Mouse (Mus musculus) lung, embryonic 14.5 days (tissue): Measurements from ENCODE around the gene Ctnna2. TPM values are rescaled to one million over a fixed set of nuclear protein-coding genes. Genes with fewer than 3 reads are reported as not detected.

Experiments
- ATAC-seq: fragments of 200-750 bp; cut with Nextera tagmentation; 2 replicates; pipeline ENCODE4 v1.8.0; 2017; ENCODE audit warnings: mild to moderate bottlenecking, moderate TSS enrichment, moderate library complexity; ENCODE audit not compliant: insufficient read depth
- DNase-seq: peaks from one replicate; pipeline ENCODE4 v3.0.0-alpha.2; 2015
- H3K27ac ChIP-seq: fragments of 300-500 bp; sonication (generic); 2 replicates; pipeline ENCODE4 v1.5.1; 2014; ENCODE audit warnings: low read depth, mild to moderate bottlenecking, moderate library complexity
- H3K27me3 ChIP-seq: fragments of 300-500 bp; sonication (generic); 2 replicates; pipeline ENCODE4 v1.6.1; 2014; ENCODE audit warnings: low read length, control low read depth; ENCODE audit not compliant: insufficient read depth
- H3K36me3 ChIP-seq: fragments of 300-500 bp; sonication (generic); 2 replicates; pipeline ENCODE4 v1.6.1; 2014; ENCODE audit warnings: control low read depth; ENCODE audit not compliant: insufficient read depth
- H3K4me1 ChIP-seq: fragments of 300-500 bp; sonication (generic); 2 replicates; pipeline ENCODE4 v1.6.1; 2014; ENCODE audit warnings: antibody characterized with exemption, control low read depth; ENCODE audit not compliant: insufficient read depth
- H3K4me2 ChIP-seq: fragments of 300-500 bp; sonication (generic); 2 replicates; pipeline ENCODE4 v1.6.1; 2014; ENCODE audit warnings: mild to moderate bottlenecking
- H3K4me3 ChIP-seq: fragments of 300-500 bp; sonication (generic); 2 replicates; pipeline ENCODE4 v1.5.1; 2014; ENCODE audit warnings: low read depth, low read length
- H3K9ac ChIP-seq: fragments of 300-500 bp; sonication (generic); 2 replicates; pipeline ENCODE4 v1.6.1; 2014
- H3K9me3 ChIP-seq: fragments of 300-500 bp; sonication (generic); 2 replicates; pipeline ENCODE4 v1.6.1; 2016; ENCODE audit warnings: low read depth, low read length, control low read depth
- CTCF ChIP-seq: IDR thresholded peaks from 2 replicates; pipeline ENCODE4 v1.5.1; 2016; ENCODE audit warnings: antibody characterized with exemption, low read depth
- WGBS: fragments of 180-500 bp; shearing (Covaris S2); extraction: QIAGEN DNeasy Blood & Tissue Kit; methylation state at CpG from one replicate; pipeline ENCODE4 v1.1.7; 2014; 5-methylcytosine and 5-hydroxymethylcytosine counted together
- polyA plus RNA-seq: library from polyadenylated mRNA; unstranded; fragments of >200 nt; fragmentation: Nextera tagmentation; extraction: Ambion mirVana; gene quantifications from 2 replicates; pipeline ENCODE4 v1.2.1, GENCODE M21; 2014

Ctnna2 gene
- polyA plus RNA-seq, 1 experiment from 2014 or later = 4.4 TPM

DNA sequence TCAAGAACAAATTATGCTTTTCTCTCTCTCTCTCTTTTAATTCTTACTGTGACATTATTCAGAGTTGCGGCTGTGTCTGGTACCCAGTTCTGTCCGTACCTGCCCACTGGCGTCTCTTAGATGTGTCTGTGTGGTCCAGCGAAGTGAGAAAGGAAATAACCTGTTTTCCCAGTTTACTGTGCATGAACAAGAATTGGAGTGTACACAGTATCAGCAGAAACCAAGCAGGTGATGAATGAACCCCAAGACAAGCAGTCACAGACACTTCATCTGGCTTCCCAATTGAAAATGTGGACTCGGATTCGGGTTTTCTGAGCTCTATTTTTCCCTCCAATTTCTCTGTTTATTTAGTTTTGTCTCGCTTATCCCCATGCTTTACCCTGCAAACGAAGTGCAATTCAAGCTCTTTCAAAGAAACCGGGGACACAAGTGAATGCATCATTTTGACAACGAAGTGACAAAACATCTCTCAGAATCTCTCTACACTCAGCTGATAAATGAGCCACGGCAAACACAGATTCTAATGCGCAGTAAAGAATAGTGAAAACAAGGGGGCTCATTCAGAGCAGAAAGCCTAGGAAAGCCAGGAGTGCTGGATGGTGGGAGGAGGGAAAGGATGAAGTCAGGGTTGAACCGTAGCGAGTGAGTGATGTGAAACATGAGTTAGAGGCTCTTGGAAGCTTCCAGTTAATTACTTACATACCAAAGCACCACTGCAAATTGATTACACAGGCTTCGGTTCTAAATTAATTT, 442.3 kb downstream of the Ctnna2 start:
- WGBS = 12% methylated on average over 15 of the region's 15 CpGs
- H3K4me2 ChIP-seq = no peak overlapping the region
- H3K9me3 ChIP-seq = no peaks in the 10 kb centered on the region
- DNase-seq = peak; percentile 6
- no peak overlapping the region for H3K27ac ChIP-seq
- no peak overlapping the region for H3K4me3 ChIP-seq
- H3K9ac ChIP-seq = no peak overlapping the region
- H3K36me3 ChIP-seq = no peaks in the 10 kb centered on the region
- peak; percentile 58; the same call in 1 of the 2 replicates for ATAC-seq
- TF ChIP-seq CTCF = no peak
- H3K4me1 ChIP-seq = no peaks in the 10 kb centered on the region
- no peaks in the 10 kb centered on the region for H3K27me3 ChIP-seq

DNA sequence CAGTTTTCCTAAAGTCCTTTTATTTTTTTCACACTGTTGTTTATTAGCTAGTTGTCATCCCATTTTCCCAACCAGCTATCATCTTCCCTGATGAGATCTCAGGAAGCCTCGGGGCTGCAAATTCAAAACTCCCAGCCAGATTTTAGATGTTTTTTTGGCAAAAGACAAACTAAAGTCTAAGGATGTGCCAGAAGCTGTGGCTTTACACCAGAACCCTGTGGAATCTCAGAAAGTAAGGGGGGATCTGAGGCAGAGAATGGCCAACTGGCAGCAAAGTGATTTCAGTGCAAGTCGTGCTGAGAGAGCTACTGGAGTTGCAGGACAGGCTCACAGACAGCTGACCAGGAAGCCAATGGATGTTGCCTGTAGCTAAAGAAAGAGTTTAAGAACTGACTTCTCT, 451.9 kb downstream of the Ctnna2 start:
- H3K36me3 ChIP-seq = no peaks in the 10 kb centered on the region
- H3K27ac ChIP-seq = no peak overlapping the region
- no peaks in the 10 kb centered on the region for H3K9me3 ChIP-seq
- no peaks in the 10 kb centered on the region for H3K27me3 ChIP-seq
- no peak overlapping the region for H3K4me3 ChIP-seq
- 42% methylated on average over 2 of the region's 2 CpGs for WGBS
- peak; percentile 14 for DNase-seq
- H3K4me1 ChIP-seq = no peaks in the 10 kb centered on the region
- no peak overlapping the region for H3K9ac ChIP-seq
- no peak overlapping the region for H3K4me2 ChIP-seq
- ATAC-seq = no peak
- TF ChIP-seq CTCF = no peak

DNA sequence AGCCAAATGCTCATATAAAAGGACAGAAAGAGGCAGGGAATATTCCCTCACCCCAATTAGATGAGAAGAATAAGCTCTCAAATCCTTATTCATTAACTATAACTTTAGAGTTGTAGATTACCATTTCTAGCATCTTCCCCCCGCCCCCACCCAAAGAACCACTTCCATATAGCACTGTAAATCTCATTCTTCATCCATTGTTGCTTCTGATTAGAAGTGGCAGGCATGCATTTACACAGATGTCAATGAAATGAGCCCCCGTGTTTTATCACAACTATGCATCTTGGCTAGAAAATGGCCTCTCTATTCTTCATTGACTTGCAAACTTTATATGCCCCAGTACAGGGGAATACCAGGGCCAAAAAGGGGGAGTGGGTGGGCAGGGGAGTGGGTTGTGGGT, 457.7 kb downstream of the Ctnna2 start:
- DNase-seq (no peak), ATAC-seq (no peak)
- H3K36me3 ChIP-seq = no peaks in the 10 kb centered on the region
- H3K9ac ChIP-seq = no peak overlapping the region
- no peak overlapping the region for H3K27ac ChIP-seq
- no peaks in the 10 kb centered on the region for H3K9me3 ChIP-seq
- H3K4me3 ChIP-seq = no peak overlapping the region
- no peaks in the 10 kb centered on the region for H3K4me1 ChIP-seq
- no peak overlapping the region for H3K4me2 ChIP-seq
- 67% methylated on average over 2 of the region's 2 CpGs for WGBS
- TF ChIP-seq CTCF = no peak
- no peaks in the 10 kb centered on the region for H3K27me3 ChIP-seq

DNA sequence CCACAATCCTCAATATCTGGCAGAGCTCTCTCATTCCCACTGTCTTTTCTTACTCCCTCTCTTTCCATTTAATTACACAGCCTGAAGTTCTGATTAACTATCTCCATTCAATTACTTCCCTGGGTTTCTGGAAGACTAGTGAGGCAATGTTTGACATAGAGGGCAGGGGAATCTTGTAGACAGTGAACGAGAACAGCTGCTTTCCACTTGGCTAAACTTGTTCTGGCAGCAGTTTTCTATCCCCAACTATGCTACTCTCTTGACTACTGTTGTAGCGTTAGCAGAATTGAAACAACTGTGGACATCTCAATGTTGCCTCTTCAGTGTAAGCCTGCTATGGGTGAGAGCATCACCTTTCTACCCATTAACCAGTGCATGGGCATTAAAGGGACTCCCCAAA, 463.0 kb downstream of the Ctnna2 start:
- H3K9ac ChIP-seq = no peak overlapping the region
- no peak overlapping the region for H3K4me2 ChIP-seq
- H3K4me1 ChIP-seq = no peaks in the 10 kb centered on the region
- ATAC-seq = peak; percentile 54; the same call in 1 of the 2 replicates
- TF ChIP-seq CTCF = no peak
- 60% methylated on average over 2 of the region's 2 CpGs for WGBS
- H3K36me3 ChIP-seq = no peaks in the 10 kb centered on the region
- no peaks in the 10 kb centered on the region for H3K27me3 ChIP-seq
- no peak overlapping the region for H3K4me3 ChIP-seq
- H3K9me3 ChIP-seq = no peaks in the 10 kb centered on the region
- peak; percentile 48 for DNase-seq
- H3K27ac ChIP-seq = no peak overlapping the region

DNA sequence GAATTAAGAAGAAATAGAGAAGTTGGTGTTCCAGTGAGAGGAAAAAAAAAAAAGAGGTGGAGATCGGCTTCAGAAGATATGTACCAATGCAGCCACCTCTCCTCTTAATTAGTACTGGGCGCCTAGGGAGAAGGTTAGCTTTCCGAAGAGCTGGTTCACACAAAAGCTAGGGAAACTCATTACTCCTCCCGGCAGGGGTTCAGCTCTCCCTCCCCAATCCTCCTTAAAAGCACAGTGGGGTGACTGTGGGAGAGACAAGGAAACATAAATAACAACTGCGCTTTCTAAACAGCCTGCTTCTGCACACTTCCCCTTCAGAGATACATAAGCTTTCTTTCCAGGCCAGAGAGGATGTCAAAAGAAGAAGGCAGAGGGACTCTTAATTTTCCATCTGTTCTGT, 467.7 kb downstream of the Ctnna2 start:
- H3K4me3 ChIP-seq = no peak overlapping the region
- no peak overlapping the region for H3K27ac ChIP-seq
- H3K9ac ChIP-seq = no peak overlapping the region
- no peak for ATAC-seq
- H3K27me3 ChIP-seq = no peaks in the 10 kb centered on the region
- no peak overlapping the region for H3K4me2 ChIP-seq
- 19% methylated on average over 5 of the region's 5 CpGs for WGBS
- no peaks in the 10 kb centered on the region for H3K4me1 ChIP-seq
- H3K9me3 ChIP-seq = no peaks in the 10 kb centered on the region
- no peak for DNase-seq
- no peak for TF ChIP-seq CTCF
- no peaks in the 10 kb centered on the region for H3K36me3 ChIP-seq

DNA sequence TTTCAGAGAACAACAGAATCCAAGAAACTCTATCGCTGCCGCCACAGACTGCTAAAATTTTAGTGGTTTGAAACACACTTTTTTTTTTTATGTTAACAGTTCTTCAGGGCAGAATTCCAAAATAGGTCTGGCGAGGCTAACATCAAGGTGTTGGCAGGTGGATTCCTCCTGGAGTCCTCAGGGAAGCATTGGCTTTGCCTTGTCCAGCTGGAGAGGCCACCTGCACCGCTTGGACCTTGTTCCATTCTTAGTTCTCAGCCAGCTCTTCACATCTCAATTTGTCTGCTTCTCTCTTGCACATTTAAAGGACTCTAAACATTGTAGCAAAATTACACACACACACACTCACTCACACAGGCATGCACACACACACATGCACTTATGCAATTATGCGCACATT, 487.8 kb downstream of the Ctnna2 start:
- H3K27me3 ChIP-seq = no peaks in the 10 kb centered on the region
- no peak overlapping the region for H3K4me2 ChIP-seq
- no peak overlapping the region for H3K9ac ChIP-seq
- H3K9me3 ChIP-seq = no peaks in the 10 kb centered on the region
- no peak for DNase-seq
- no peaks in the 10 kb centered on the region for H3K36me3 ChIP-seq
- H3K27ac ChIP-seq = no peak overlapping the region
- no peak for TF ChIP-seq CTCF
- no peak for ATAC-seq
- 66% methylated on average over 5 of the region's 5 CpGs for WGBS
- no peaks in the 10 kb centered on the region for H3K4me1 ChIP-seq
- no peak overlapping the region for H3K4me3 ChIP-seq

DNA sequence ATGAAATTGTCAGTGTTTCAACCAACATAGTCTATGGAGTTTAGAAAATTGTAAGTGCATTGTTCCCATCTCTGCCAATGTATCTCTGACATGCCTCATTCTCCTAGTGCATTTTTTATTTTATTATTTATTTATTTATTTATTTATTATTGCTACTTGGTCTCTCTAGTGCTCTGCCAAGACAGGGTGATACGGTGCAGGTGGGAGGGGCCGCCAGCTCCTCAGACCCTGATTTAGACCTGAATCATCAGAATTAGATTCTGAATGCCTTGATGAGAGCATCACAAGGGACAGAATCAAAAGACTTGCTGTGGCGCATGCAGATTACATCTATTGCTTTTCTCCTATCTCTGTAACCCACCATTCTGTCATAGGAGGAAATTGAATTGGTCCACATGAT, 492.8 kb downstream of the Ctnna2 start:
- no peak overlapping the region for H3K4me3 ChIP-seq
- no peak for DNase-seq
- H3K9me3 ChIP-seq = no peaks in the 10 kb centered on the region
- H3K27me3 ChIP-seq = no peaks in the 10 kb centered on the region
- no peaks in the 10 kb centered on the region for H3K36me3 ChIP-seq
- 95% methylated on average over 3 of the region's 3 CpGs for WGBS
- no peak for ATAC-seq
- H3K4me1 ChIP-seq = no peaks in the 10 kb centered on the region
- no peak overlapping the region for H3K27ac ChIP-seq
- no peak overlapping the region for H3K4me2 ChIP-seq
- no peak for TF ChIP-seq CTCF
- no peak overlapping the region for H3K9ac ChIP-seq

DNA sequence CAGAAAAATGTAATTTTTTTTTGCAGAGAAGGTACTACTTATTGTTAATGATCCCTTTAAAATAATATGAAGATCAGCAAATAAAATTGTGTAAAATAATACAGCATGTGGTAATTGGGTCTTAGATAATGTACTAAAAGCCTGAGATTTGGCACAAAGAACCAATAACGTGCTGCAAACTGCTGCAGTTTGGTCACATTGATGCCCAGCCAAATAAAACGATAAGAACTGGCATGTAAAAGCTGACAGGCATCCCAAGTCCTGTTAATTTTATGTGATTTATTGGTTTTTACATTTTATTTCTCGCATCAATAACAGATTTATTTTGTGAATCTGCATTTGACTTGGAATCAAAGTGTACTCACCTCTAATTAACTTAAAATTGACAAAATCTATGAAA, 497.4 kb downstream of the Ctnna2 start:
- DNase-seq = no peak
- Histone ChIP-seq H3K4me1 (no peaks in the 10 kb centered on the region), H3K36me3 (no peaks in the 10 kb centered on the region), H3K4me2 (no peak overlapping the region), H3K9me3 (no peaks in the 10 kb centered on the region), H3K9ac (no peak overlapping the region), H3K4me3 (no peak overlapping the region), H3K27me3 (no peaks in the 10 kb centered on the region), H3K27ac (no peak overlapping the region)
- no peak for TF ChIP-seq CTCF
- ATAC-seq = no peak
- 86% methylated on average over 3 of the region's 3 CpGs for WGBS
